Mouse (Mus musculus): Measurements from ENCODE around the gene BC034090.

GRCm38 (mm10) chr1:155169935-155170334 lies 74.3 kb downstream of the BC034090 start:
- TF ChIP-seq POLR2A (IDR thresholded peaks at IDR 0.05; ENCODE audit: borderline replicate concordance, extremely low read depth, low read depth, low read length) (no peak), CTCF (IDR thresholded peaks at IDR 0.05; ENCODE audit: insufficient read depth, low read length) (no peak)

Data from lung, adult 2 months (tissue).